10 mouse cellular contexts compared by ENCODE assay signal in genomic region chr6:111371581-111372349, GRCm38 (mm10).
A peak's percentile ranks its signal among the peaks of the same experiment; 100 is the strongest.
DNase-seq lines count a peak whose midpoint lies in the region; ATAC-seq and TF ChIP-seq lines count a peak whose summit lies in the region.
"Had no signal": no experiment of that assay in that cellular context is flagged by ENCODE, and none has a peak within 500 bp of the region (broad histone marks: within the 10 kb centered on the region; RNA-seq: fewer than 3 reads in every experiment).

No protein-coding gene starts in this region.

- no peak overlapping the region for H3K9ac ChIP-seq in kidney, postnatal 0 days (ENCODE audit: low read depth, low read length)
- H3K9ac ChIP-seq in forebrain, postnatal 0 days, result no peak overlapping the region
- H3K9ac ChIP-seq in midbrain, embryonic 15.5 days, result no peak overlapping the region
- H3K9ac ChIP-seq: heart, embryonic 15.5 days had no signal

- no peak overlapping the region for H3K4me3 ChIP-seq in kidney, postnatal 0 days (replicated peaks; ENCODE audit: low read depth, low read length)
- no peak overlapping the region for H3K4me3 ChIP-seq in forebrain, postnatal 0 days (ENCODE audit: low read depth, low read length)
- no peak overlapping the region for H3K4me3 ChIP-seq in midbrain, embryonic 15.5 days
- H3K4me3 ChIP-seq: heart, embryonic 15.5 days; myocyte had no signal

- peak; percentile 55; the same call in 1 of the 2 replicates for ATAC-seq in kidney, postnatal 0 days (replicated peaks; ENCODE audit: low FRiP score, low read depth)
- no peak for ATAC-seq in forebrain, postnatal 0 days
- ATAC-seq in midbrain, embryonic 15.5 days (replicated peaks), result peak; percentile 34; the same call in 1 of the 2 replicates
- no peak for ATAC-seq in erythroblast, adult 5-6 weeks (replicated peaks; ENCODE audit: low FRiP score, poor library complexity, severe bottlenecking)

- WGBS in kidney, postnatal 0 days, result 21% methylated on average over 4 of the region's 4 CpGs
- WGBS in forebrain, postnatal 0 days, result 26% methylated on average over 4 of the region's 4 CpGs
- 18% methylated on average over 4 of the region's 4 CpGs for WGBS in midbrain, embryonic 15.5 days

- TF ChIP-seq CTCF in kidney, postnatal 0 days (IDR thresholded peaks at IDR 0.05; ENCODE audit: low read depth), result no peak
- no peak for TF ChIP-seq CTCF in brain, embryonic 14.5 days (IDR thresholded peaks at IDR 0.05; ENCODE audit: borderline replicate concordance, extremely low read depth, insufficient read depth, insufficient read length)
- TF ChIP-seq CTCF in forebrain, postnatal 0 days (IDR thresholded peaks at IDR 0.05; ENCODE audit: low read depth), result no peak

- no peak for TF ChIP-seq POLR2A in brain, embryonic 14.5 days (IDR thresholded peaks at IDR 0.05; ENCODE audit: borderline replicate concordance, extremely low read depth, insufficient read depth, insufficient read length, poor library complexity, severe bottlenecking)

- peak; percentile 51 for DNase-seq in kidney, postnatal 0 days (ENCODE audit: low spot score)
- no peak for DNase-seq in kidney, postnatal 10 days
- peak; percentile 31 for DNase-seq in brain, embryonic 14.5 days (ENCODE audit: low read depth)
- no peak for DNase-seq in forebrain, postnatal 0 days
- DNase-seq in spleen, postnatal 4 days (ENCODE audit: low spot score in 2 of 2), result no peak
- DNase-seq in cerebellum, postnatal 25 days, result no peak

- H3K36me3 ChIP-seq in kidney, postnatal 0 days (ENCODE audit: insufficient read depth, low read length), result no peaks in the 10 kb centered on the region
- H3K36me3 ChIP-seq in forebrain, postnatal 0 days (ENCODE audit: insufficient read depth), result no peaks in the 10 kb centered on the region
- H3K36me3 ChIP-seq in midbrain, embryonic 15.5 days (replicated peaks), result no peaks in the 10 kb centered on the region
- H3K36me3 ChIP-seq: heart, embryonic 15.5 days had no signal

- no peaks in the 10 kb centered on the region for H3K9me3 ChIP-seq in kidney, postnatal 0 days (replicated peaks; ENCODE audit: low read length)
- no peaks in the 10 kb centered on the region for H3K9me3 ChIP-seq in forebrain, postnatal 0 days (ENCODE audit: low read length)
- no peaks in the 10 kb centered on the region for H3K9me3 ChIP-seq in midbrain, embryonic 15.5 days
- H3K9me3 ChIP-seq: heart, embryonic 15.5 days had no signal

- 0 out of 2 replicates have a peak overlapping the region, but pooled peaks have one; percentile 11 for H3K27ac ChIP-seq in kidney, postnatal 0 days
- 0 out of 2 replicates have a peak overlapping the region, but pooled peaks have one; percentile 29 for H3K27ac ChIP-seq in forebrain, postnatal 0 days (ENCODE audit: low read depth, low read length)
- 0 out of 2 replicates have a peak overlapping the region, but pooled peaks have one; percentile 59 for H3K27ac ChIP-seq in midbrain, embryonic 15.5 days
- H3K27ac ChIP-seq: heart, embryonic 15.5 days had no signal

- no peaks in the 10 kb centered on the region for H3K4me1 ChIP-seq in kidney, postnatal 0 days (replicated peaks; ENCODE audit: insufficient read depth, low read length)
- H3K4me1 ChIP-seq in forebrain, postnatal 0 days (ENCODE audit: insufficient read depth), result peaks cover 7% of the 10 kb centered on the region
- H3K4me1 ChIP-seq in midbrain, embryonic 15.5 days, result peaks cover 18% of the 10 kb centered on the region
- H3K4me1 ChIP-seq: heart, embryonic 15.5 days had no signal

- no peak overlapping the region for H3K4me2 ChIP-seq in kidney, postnatal 0 days (ENCODE audit: low read length)
- no peak overlapping the region for H3K4me2 ChIP-seq in forebrain, postnatal 0 days (ENCODE audit: low read depth)
- H3K4me2 ChIP-seq in midbrain, embryonic 15.5 days, result no peak overlapping the region

- H3K27me3 ChIP-seq in kidney, postnatal 0 days (ENCODE audit: insufficient read depth, low read length), result no peaks in the 10 kb centered on the region
- H3K27me3 ChIP-seq in forebrain, postnatal 0 days (ENCODE audit: insufficient read depth, low read length), result no peaks in the 10 kb centered on the region
- H3K27me3 ChIP-seq in midbrain, embryonic 15.5 days (replicated peaks), result no peaks in the 10 kb centered on the region
- H3K27me3 ChIP-seq: heart, embryonic 15.5 days had no signal

Comparison
In these comparisons a context has a peak if more than half of its experiments do, and no peak if none do; other contexts are left out.
1. DNase-seq: peak in kidney, postnatal 0 days (single experiment) and brain, embryonic 14.5 days (single experiment); none in kidney, postnatal 10 days (single experiment), forebrain, postnatal 0 days (single experiment), spleen, postnatal 4 days (0 of 2) and cerebellum, postnatal 25 days (0 of 2).
2. ATAC-seq: peak in kidney, postnatal 0 days (single experiment) and midbrain, embryonic 15.5 days (single experiment); none in forebrain, postnatal 0 days (single experiment) and erythroblast, adult 5-6 weeks (single experiment).
3. Peak in every context shown above with its lines, with median percentiles within 50 percentile points of each other: H3K27ac ChIP-seq.